Mouse (Mus musculus) liver, embryonic 14.5 days (tissue): ENCODE data around the gene Slc25a21.

Experiments
- CTCF ChIP-seq: IDR thresholded peaks from 2 replicates; pipeline ENCODE4 v1.5.1; 2016; ENCODE audit warnings: antibody characterized with exemption, low read depth, control low read depth
- EP300 ChIP-seq: IDR thresholded peaks from 2 replicates; pipeline ENCODE4 v1.6.1; 2016; ENCODE audit warnings: antibody characterized with exemption, low read depth

- TF ChIP-seq EP300 (no peak), CTCF (no peak)
These were observed 372.6 kb downstream of the Slc25a21 start for GRCm38 (mm10) chr12:56824688-56825087.
